Mouse (Mus musculus) heart, postnatal 0 days (tissue): Measurements from ENCODE around the gene Lpar5. TPM values are rescaled to one million over a fixed set of nuclear protein-coding genes. Genes with fewer than 3 reads are reported as not detected.
A peak's percentile ranks its signal among the peaks of the same experiment; 100 is the strongest.

Experiments
- ATAC-seq: fragments of 200-750 bp; cut with Nextera tagmentation; 2 replicates; pipeline ENCODE4 v1.8.0; 2017; ENCODE audit warnings: low read depth, moderate number of reproducible peaks, moderate library complexity; ENCODE audit not compliant: insufficient read depth
- DNase-seq: peaks from one replicate; pipeline ENCODE4 v3.0.0-alpha.2; 2016; ENCODE audit warnings: low spot score
- H3K27ac ChIP-seq: fragments of 300-500 bp; sonication (generic); 2 replicates; pipeline ENCODE4 v1.5.1; 2014; ENCODE audit warnings: low read depth, mild to moderate bottlenecking
- H3K27me3 ChIP-seq: fragments of 300-500 bp; sonication (generic); 2 replicates; pipeline ENCODE4 v1.6.1; 2014; ENCODE audit warnings: low read length, mixed read lengths; ENCODE audit not compliant: control insufficient read depth, insufficient read depth
- H3K36me3 ChIP-seq: fragments of 300-500 bp; sonication (generic); replicated peaks from 2 replicates; pipeline ENCODE4 v1.6.1; 2014; ENCODE audit warnings: low read length, mixed read lengths; ENCODE audit not compliant: control insufficient read depth, insufficient read depth
- H3K4me1 ChIP-seq: fragments of 300-500 bp; sonication (generic); 2 replicates; pipeline ENCODE4 v1.6.1; 2014; ENCODE audit warnings: antibody characterized with exemption; ENCODE audit not compliant: control insufficient read depth, insufficient read depth
- H3K4me2 ChIP-seq: fragments of 300-500 bp; sonication (generic); 2 replicates; pipeline ENCODE4 v1.6.1; 2014; ENCODE audit warnings: low read depth, mild to moderate bottlenecking, low read length, moderate library complexity
- H3K4me3 ChIP-seq: fragments of 300-500 bp; sonication (generic); 2 replicates; pipeline ENCODE4 v1.5.1; 2014; ENCODE audit warnings: low read depth, low read length
- H3K9ac ChIP-seq: fragments of 300-500 bp; sonication (generic); replicated peaks from 2 replicates; pipeline ENCODE4 v1.6.1; 2014; ENCODE audit warnings: low read depth, low read length, mixed read lengths
- H3K9me3 ChIP-seq: fragments of 300-500 bp; sonication (generic); replicated peaks from 2 replicates; pipeline ENCODE4 v1.6.1; 2016; ENCODE audit warnings: low read length; ENCODE audit not compliant: control insufficient read depth
- CTCF ChIP-seq: IDR thresholded peaks from 2 replicates; pipeline ENCODE4 v1.5.1; 2016; ENCODE audit warnings: antibody characterized with exemption, control low read depth, low read depth
- EP300 ChIP-seq: IDR thresholded peaks from 2 replicates; pipeline ENCODE4 v1.6.1; 2016; ENCODE audit warnings: antibody characterized with exemption, low read depth
- WGBS: fragments of 180-500 bp; shearing (Covaris S2); extraction: QIAGEN DNeasy Blood & Tissue Kit; methylation state at CpG from one replicate; pipeline ENCODE4 v1.1.7; 2014; 5-methylcytosine and 5-hydroxymethylcytosine counted together
- polyA plus RNA-seq: library from polyadenylated mRNA; unstranded; fragments of >200 nt; fragmentation: Nextera tagmentation; extraction: Ambion mirVana; gene quantifications from 2 replicates; pipeline ENCODE4 v1.2.1, GENCODE M21; 2015
- total RNA-seq: library from RNA; depleted of rRNA; stranded (reverse); fragments of >200 nt; gene quantifications from 2 replicates; pipeline ENCODE4 v1.2.3, GENCODE M21; 2014; ENCODE audit warnings: low replicate concordance

Lpar5 gene
- total and polyA plus RNA-seq, 2 experiments from 2014 or later = 0.12 TPM; not detected in 1

DNA sequence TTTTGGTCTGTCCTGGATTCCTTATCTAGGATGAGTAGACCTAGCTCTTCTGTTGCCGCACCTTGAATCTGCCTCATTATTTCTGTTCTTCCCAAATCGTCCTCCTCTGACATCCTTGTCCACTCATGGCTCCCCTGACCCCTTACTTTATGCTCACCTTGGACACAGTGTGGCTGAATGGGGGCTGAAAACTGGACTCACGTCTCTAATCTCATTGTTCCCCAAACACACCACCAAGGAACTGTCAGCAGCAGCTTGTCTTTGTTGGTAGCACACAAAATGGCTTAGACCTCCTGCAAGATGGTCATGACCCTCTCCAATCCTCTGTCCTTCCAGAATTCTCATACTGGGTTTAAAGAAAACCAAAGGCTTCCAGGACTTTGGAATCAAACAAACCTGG lies 20.2 kb downstream of the Lpar5 start:
- ATAC-seq (no peak), DNase-seq (no peak)
- Histone ChIP-seq H3K36me3 (no peaks in the 10 kb centered on the region), H3K4me3 (no peak overlapping the region), H3K9me3 (no peaks in the 10 kb centered on the region), H3K4me1 (peaks cover 26% of the 10 kb centered on the region), H3K9ac (no peak overlapping the region), H3K27me3 (no peaks in the 10 kb centered on the region), H3K27ac (peak overlapping the region; percentile 92), H3K4me2 (no peak overlapping the region)
- TF ChIP-seq EP300 = no peak
- TF ChIP-seq CTCF = no peak
- 76% methylated on average over 3 of the region's 3 CpGs for WGBS

DNA sequence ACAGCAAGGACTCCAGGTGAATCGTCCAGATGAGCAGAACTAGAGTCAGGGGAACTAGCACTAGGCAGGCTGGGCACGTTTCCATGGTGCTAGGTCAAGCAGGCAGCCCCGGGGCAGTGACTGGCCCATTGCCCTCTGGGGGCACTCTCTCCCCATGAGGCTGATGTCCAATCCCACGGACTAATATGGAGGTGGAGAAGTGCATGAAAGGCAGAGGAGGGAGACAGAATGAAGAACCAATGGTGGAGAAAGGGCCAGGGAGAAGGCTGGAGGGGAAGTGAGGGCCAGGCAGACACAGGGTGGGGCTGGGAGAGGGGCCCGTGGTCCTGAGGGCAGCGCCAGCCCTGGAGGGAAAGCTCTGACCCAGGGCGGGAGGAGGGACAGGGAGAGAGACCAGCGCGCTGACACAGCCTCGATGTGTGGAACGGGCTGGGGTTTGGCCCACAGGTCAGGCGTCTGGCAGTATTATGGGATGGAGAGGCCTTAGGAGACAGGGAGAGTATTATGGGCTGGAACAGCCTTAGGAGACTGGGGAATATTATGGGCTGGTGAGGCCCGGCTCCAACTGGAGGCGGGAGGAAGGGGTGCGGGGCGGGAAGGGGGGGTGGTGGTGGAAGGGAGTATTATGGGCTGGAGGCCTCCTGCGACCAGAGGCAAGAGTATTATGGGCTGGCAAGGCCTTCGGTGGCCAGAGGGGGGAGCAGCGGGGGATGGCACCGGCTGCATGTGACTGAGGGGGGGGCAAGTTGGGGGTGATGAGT lies 21.0 kb downstream of the Lpar5 start:
- ATAC-seq (peak; percentile 82), DNase-seq (peak; percentile 93)
- H3K27me3 ChIP-seq = no peaks in the 10 kb centered on the region
- peak overlapping the region; percentile 44 for H3K4me2 ChIP-seq
- peak; percentile 31 for TF ChIP-seq CTCF
- TF ChIP-seq EP300 = no peak; the same call in 1 of the 2 replicates
- peak overlapping the region; percentile 92 for H3K27ac ChIP-seq
- H3K9ac ChIP-seq = no peak overlapping the region
- H3K9me3 ChIP-seq = no peaks in the 10 kb centered on the region
- no peak overlapping the region for H3K4me3 ChIP-seq
- 4% methylated on average over 18 of the region's 20 CpGs for WGBS
- no peaks in the 10 kb centered on the region for H3K36me3 ChIP-seq
- H3K4me1 ChIP-seq = peaks cover 26% of the 10 kb centered on the region

DNA sequence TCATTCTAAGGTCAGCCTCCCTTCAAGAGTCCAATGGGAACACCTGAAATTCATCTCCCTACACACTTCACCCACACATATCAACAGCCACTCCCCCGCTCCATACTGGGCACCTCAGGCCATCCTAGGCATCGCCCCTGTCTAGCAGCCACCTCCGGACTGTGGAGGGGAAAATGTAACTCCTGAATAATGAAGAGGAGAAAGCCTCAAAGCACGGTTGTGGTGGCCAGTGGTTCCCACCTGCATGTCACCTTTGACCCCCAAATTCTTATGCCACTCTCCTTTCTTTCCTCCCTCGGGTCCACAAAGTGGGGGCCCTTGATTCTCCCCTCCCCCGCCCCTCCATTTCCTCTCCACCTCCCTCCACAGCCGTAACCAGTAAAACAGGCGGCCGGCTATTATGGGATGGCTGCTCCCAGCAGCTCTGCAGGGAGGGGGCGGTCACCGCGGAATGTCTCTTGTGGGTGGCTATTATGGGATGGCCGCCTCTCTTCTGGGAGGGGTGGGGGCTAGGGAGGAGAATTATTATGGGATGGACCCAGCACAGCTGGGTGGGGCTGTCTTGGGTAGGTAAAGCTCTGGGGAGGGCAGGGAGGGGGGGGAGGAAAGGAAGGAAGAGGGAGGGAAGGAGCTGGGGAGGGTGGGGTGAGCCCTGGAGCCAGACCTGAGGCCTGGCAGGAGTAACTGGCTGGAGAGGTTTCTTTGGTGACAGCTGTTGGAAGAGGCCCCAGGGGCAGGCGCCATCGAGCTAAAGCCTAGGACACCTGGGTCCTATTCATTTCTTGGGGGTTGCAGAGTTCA lies 22.0 kb downstream of the Lpar5 start:
- peak overlapping the region; percentile 44 for H3K4me2 ChIP-seq
- H3K27ac ChIP-seq = peak overlapping the region; percentile 92
- ATAC-seq = peak; percentile 62
- H3K9ac ChIP-seq = peak overlapping the region; percentile 11; the same call in 1 of the 2 replicates
- H3K27me3 ChIP-seq = no peaks in the 10 kb centered on the region
- H3K4me1 ChIP-seq = peaks cover 26% of the 10 kb centered on the region
- WGBS = 3% methylated on average over 15 of the region's 15 CpGs
- no peaks in the 10 kb centered on the region for H3K36me3 ChIP-seq
- TF ChIP-seq EP300 (peak; percentile 77), CTCF (no peak)
- DNase-seq = peak; percentile 90
- H3K9me3 ChIP-seq = no peaks in the 10 kb centered on the region
- peak overlapping the region; percentile 4 for H3K4me3 ChIP-seq

DNA sequence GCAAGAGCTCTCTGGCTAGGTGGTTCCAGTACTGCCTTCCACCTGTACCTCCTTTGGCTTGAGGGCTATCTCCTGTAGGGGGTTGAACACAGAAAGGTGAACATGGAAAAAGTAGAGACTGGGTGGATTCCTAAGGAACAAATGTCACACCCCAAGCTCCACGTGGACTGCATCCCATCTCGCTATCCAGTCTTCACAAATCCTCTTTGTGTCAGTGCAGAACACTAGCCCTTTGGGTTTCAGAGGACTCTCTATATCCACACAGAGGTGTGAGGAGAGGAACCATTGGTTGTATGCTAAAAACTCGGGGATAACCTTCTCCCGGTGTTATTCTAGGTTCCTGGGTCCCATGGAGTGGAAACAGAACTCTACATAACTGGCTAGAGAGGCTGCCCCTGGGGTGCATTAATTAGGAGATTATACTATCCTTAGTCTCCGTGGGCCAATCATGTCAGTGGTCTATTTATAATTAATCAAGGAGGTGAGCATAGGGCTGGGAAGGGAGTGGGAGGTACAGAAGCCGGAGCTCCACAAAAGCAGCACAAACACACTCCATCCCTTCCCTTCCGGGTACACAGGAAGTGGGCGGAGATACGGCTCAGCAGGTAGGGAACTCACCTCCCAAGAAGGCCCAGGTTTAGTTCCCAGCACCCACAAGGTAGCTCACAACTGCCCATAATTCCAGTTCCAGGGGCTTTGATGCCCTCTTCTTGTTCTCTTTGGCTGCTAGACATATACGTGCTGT lies 22.8 kb downstream of the Lpar5 start:
- no peak for ATAC-seq
- 0 out of 2 replicates have a peak overlapping the region, but pooled peaks have one; percentile 4 for H3K4me3 ChIP-seq
- H3K4me2 ChIP-seq = peak overlapping the region; percentile 44
- peaks cover 26% of the 10 kb centered on the region for H3K4me1 ChIP-seq
- no peaks in the 10 kb centered on the region for H3K36me3 ChIP-seq
- H3K27me3 ChIP-seq = no peaks in the 10 kb centered on the region
- DNase-seq = no peak
- TF ChIP-seq EP300 (no peak), CTCF (no peak)
- no peaks in the 10 kb centered on the region for H3K9me3 ChIP-seq
- peak overlapping the region; percentile 92 for H3K27ac ChIP-seq
- WGBS = 54% methylated on average over 10 of the region's 10 CpGs
- H3K9ac ChIP-seq = no peak overlapping the region

DNA sequence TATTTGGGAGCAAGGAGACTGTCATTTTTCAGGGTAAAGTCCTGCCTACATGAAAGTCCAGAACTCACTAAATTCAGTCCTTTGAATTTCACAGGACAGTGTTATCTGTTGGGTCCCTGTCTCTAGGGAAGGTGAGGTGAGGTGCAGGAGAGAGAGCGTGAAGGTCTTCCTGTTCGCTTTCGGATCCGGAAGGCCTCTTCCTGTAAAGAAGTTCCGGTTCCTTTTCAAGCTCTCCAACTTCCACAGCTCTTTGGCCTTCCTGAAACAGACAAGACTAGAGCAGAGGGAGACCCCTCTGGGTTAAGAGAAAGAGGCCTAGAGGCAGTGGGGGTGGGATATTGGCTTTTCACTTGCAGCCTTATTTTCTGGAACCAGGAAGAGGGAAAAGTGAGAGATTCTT lies 24.7 kb downstream of the Lpar5 start:
- H3K9me3 ChIP-seq = no peaks in the 10 kb centered on the region

More for the DNA sequence above, 24.7 kb downstream of the Lpar5 start:
- 72% methylated on average over 5 of the region's 5 CpGs for WGBS
- H3K36me3 ChIP-seq = no peaks in the 10 kb centered on the region
- no peaks in the 10 kb centered on the region for H3K27me3 ChIP-seq
- peaks cover 28% of the 10 kb centered on the region for H3K4me1 ChIP-seq
- H3K4me2 ChIP-seq = no peak overlapping the region
- no peak overlapping the region for H3K4me3 ChIP-seq
- ATAC-seq (no peak), DNase-seq (no peak)
- H3K27ac ChIP-seq = 0 out of 2 replicates have a peak overlapping the region, but pooled peaks have one; percentile 37
- TF ChIP-seq EP300 (no peak), CTCF (no peak)
- H3K9ac ChIP-seq = no peak overlapping the region
